Mouse (Mus musculus) limb, embryonic 11.5 days (tissue): ENCODE data around the gene Glp2r. TPM values are rescaled to one million over a fixed set of nuclear protein-coding genes. Genes with fewer than 3 reads are reported as not detected.

ENCODE experiments used
- ATAC-seq: fragments of 200-750 bp; cut with Nextera tagmentation; 2 replicates; pipeline ENCODE4 v1.8.0; 2017; ENCODE audit warnings: low read depth; ENCODE audit not compliant: insufficient number of reproducible peaks, low FRiP score, low TSS enrichment
- DNase-seq: peaks from one replicate; pipeline ENCODE4 v3.0.0-alpha.2; 2015; ENCODE audit warnings: low spot score
- H3K27ac ChIP-seq: fragments of 300-500 bp; sonication (generic); replicated peaks from 2 replicates; pipeline ENCODE4 v1.5.1; 2014; ENCODE audit warnings: low read depth, mild to moderate bottlenecking, low read length
- H3K27me3 ChIP-seq: fragments of 300-500 bp; sonication (generic); 2 replicates; pipeline ENCODE4 v1.6.1; 2014; ENCODE audit warnings: mild to moderate bottlenecking, low read length, mixed read lengths; ENCODE audit not compliant: control insufficient read depth, insufficient read depth
- H3K36me3 ChIP-seq: fragments of 300-500 bp; sonication (generic); 2 replicates; pipeline ENCODE4 v1.6.1; 2014; ENCODE audit warnings: mild to moderate bottlenecking, low read length, moderate library complexity, mixed read lengths; ENCODE audit not compliant: control insufficient read depth, insufficient read depth
- H3K4me1 ChIP-seq: fragments of 300-500 bp; sonication (generic); 2 replicates; pipeline ENCODE4 v1.6.1; 2014; ENCODE audit warnings: low read length, mixed read lengths; ENCODE audit not compliant: control insufficient read depth, insufficient read depth
- H3K4me2 ChIP-seq: fragments of 300-500 bp; sonication (generic); 2 replicates; pipeline ENCODE4 v1.6.1; 2014; ENCODE audit warnings: low read depth, mild to moderate bottlenecking, moderate library complexity; ENCODE audit not compliant: severe bottlenecking
- H3K4me3 ChIP-seq: fragments of 300-500 bp; sonication (generic); 2 replicates; pipeline ENCODE4 v1.5.1; 2014; ENCODE audit warnings: low read depth, low read length
- H3K9ac ChIP-seq: fragments of 300-500 bp; sonication (generic); 2 replicates; pipeline ENCODE4 v1.6.1; 2014; ENCODE audit warnings: mild to moderate bottlenecking, low read length
- H3K9me3 ChIP-seq: fragments of 300-500 bp; sonication (generic); 2 replicates; pipeline ENCODE4 v1.6.1; 2016; ENCODE audit warnings: low read length; ENCODE audit not compliant: control insufficient read depth
- WGBS: fragments of 180-500 bp; shearing (Covaris S2); extraction: QIAGEN DNeasy Blood & Tissue Kit; methylation state at CpG from one replicate; pipeline ENCODE4 v1.1.7; 2014; 5-methylcytosine and 5-hydroxymethylcytosine counted together
- polyA plus RNA-seq: library from polyadenylated mRNA; unstranded; fragments of >200 nt; fragmentation: Nextera tagmentation; extraction: Ambion mirVana; gene quantifications from 2 replicates; pipeline ENCODE4 v1.2.1, GENCODE M21; 2014

Gene Glp2r
- polyA plus RNA-seq, 1 experiment from 2014 or later: 0.05 TPM

DNA sequence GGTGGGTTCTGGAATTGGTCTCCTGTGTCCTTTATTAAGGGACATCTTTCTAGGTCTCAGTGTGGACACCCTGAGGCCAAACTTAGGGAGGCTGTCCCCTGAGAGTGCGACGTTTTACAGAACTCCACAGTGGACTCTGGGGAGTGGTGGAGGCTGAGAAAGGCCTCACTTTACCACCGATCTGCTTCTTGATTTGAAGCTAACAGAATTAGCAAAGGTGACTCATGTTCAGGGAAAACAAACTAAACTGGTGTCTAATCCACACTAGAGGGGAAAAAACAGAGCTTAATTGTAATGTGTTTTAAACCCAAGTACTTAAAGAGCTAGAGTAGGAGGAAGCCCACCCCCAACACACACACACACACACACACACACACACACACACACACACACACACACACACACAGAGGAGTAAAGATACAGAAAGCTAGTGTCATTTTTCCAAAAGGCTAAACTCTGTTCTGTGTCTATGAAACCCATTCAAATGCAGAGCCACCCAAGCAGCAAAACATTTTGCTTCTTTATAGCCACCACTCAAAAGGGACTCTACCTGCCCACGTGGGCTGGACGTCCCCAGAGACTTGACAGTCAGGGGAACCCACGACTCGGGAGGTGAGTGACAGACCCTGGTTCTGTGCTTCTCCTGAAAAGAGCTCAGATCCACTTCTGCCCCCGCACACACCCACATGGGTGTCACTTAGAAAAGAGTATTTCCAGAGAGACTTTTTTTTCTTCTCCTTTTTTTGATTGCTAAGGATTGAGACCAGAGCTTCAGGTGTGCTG lies 47.5 kb downstream of the Glp2r start:
- no peak overlapping the region for H3K4me3 ChIP-seq
- H3K4me2 ChIP-seq: no peak overlapping the region
- WGBS: 73% methylated on average over 8 of the region's 8 CpGs
- H3K36me3 ChIP-seq: no peaks in the 10 kb centered on the region
- no peaks in the 10 kb centered on the region for H3K9me3 ChIP-seq
- H3K9ac ChIP-seq: no peak overlapping the region
- no peaks in the 10 kb centered on the region for H3K27me3 ChIP-seq
- H3K4me1 ChIP-seq: no peaks in the 10 kb centered on the region
- no peak for DNase-seq
- no peak for ATAC-seq
- no peak overlapping the region for H3K27ac ChIP-seq

DNA sequence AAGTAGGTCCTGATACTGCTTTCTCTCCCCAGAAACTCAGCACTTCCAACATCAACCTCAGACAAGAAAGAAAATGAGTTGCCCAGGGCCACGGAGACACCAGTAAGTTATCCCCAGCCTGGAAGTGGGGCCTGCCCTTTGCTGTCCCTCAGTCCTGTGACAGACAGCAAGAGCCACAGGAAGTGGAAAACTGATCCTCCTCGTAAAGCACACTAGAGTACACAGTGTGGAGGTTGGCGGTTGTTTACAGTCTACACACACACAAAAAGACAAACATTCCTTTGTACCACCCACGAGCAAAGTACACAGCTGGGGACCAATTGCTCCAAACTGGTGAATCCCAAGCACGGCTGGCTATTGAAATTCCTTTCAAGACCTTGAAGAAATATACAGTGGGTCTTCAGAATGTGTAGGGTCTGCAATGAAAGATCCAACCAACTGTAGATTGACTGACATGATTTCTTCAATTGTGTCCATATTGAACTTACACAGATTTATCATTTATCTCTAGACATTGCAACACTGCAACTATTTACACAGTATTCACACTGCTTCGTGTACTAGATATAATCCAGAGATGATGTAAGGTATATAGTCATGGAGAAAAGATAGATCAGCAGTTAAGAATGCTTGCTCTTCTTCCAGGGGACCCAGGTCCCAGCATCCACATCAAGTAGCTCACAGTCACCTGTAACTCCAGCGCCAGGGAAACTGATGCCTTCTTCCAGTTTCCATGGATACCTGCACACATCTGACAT lies 48.4 kb downstream of the Glp2r start:
- Histone ChIP-seq H3K9me3 (no peaks in the 10 kb centered on the region), H3K4me1 (no peaks in the 10 kb centered on the region), H3K36me3 (no peaks in the 10 kb centered on the region), H3K27me3 (no peaks in the 10 kb centered on the region), H3K9ac (no peak overlapping the region), H3K4me3 (no peak overlapping the region), H3K4me2 (no peak overlapping the region), H3K27ac (no peak overlapping the region)
- ATAC-seq (no peak), DNase-seq (no peak)
- 63% methylated on average over 7 of the region's 7 CpGs for WGBS

DNA sequence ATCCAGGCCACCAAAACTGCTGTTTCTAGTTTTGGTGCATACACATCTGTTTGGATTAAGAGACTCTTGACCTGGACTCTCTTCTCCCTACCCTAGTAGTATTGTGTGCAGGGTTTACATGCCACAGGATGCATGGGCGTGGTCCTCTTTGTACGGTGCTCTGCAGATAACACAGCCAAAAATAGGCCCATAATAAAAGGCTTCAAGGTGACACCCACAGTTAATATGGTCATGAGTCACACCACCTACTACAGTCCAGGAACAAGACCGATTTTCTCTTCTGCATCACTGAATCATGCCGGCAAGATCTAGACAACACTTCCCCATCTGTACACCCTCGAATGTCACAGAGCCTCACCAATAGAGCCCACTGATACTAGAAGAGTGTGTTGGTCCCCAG lies 49.5 kb downstream of the Glp2r start:
- no peaks in the 10 kb centered on the region for H3K36me3 ChIP-seq
- no peaks in the 10 kb centered on the region for H3K9me3 ChIP-seq
- WGBS: 89% methylated on average over 5 of the region's 5 CpGs
- H3K4me3 ChIP-seq: no peak overlapping the region
- DNase-seq (no peak), ATAC-seq (no peak)
- H3K4me2 ChIP-seq: no peak overlapping the region
- no peaks in the 10 kb centered on the region for H3K27me3 ChIP-seq
- no peak overlapping the region for H3K27ac ChIP-seq
- H3K9ac ChIP-seq: no peak overlapping the region
- H3K4me1 ChIP-seq: no peaks in the 10 kb centered on the region

DNA sequence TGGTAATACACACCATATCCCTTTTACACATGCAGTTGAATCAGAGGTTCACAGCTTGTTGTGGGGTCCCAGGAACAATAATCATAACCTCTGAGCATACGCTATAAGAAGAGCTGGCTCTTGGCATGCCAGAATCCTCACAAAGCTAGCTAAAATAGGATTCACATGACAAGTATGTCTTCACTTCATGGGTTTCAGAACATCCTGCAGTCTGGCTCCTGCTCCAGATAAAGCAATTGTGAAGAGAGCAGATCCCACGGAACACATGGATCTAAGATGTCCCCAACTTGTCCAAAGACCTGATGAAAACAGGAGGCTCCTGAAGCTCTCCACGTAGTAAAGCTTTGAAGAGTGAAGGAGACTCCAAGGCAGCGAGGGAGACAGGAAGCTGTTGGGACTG lies 55.6 kb downstream of the Glp2r start:
- H3K9me3 ChIP-seq: no peaks in the 10 kb centered on the region
- no peak for DNase-seq
- no peaks in the 10 kb centered on the region for H3K4me1 ChIP-seq
- H3K9ac ChIP-seq: no peak overlapping the region
- no peak overlapping the region for H3K4me2 ChIP-seq
- no peak overlapping the region for H3K27ac ChIP-seq
- no peak for ATAC-seq
- WGBS: 84% methylated on average over 4 of the region's 4 CpGs
- no peaks in the 10 kb centered on the region for H3K27me3 ChIP-seq
- no peak overlapping the region for H3K4me3 ChIP-seq
- H3K36me3 ChIP-seq: no peaks in the 10 kb centered on the region

GRCm38 (mm10) chr11:67712976-67713375 lies 58.0 kb downstream of the Glp2r start:
- Histone ChIP-seq H3K27me3 (no peaks in the 10 kb centered on the region), H3K36me3 (no peaks in the 10 kb centered on the region), H3K4me1 (no peaks in the 10 kb centered on the region), H3K27ac (no peak overlapping the region), H3K9ac (no peak overlapping the region), H3K9me3 (no peaks in the 10 kb centered on the region), H3K4me2 (no peak overlapping the region), H3K4me3 (no peak overlapping the region)
- DNase-seq (no peak), ATAC-seq (no peak)
- 95% methylated on average over 4 of the region's 4 CpGs for WGBS

DNA sequence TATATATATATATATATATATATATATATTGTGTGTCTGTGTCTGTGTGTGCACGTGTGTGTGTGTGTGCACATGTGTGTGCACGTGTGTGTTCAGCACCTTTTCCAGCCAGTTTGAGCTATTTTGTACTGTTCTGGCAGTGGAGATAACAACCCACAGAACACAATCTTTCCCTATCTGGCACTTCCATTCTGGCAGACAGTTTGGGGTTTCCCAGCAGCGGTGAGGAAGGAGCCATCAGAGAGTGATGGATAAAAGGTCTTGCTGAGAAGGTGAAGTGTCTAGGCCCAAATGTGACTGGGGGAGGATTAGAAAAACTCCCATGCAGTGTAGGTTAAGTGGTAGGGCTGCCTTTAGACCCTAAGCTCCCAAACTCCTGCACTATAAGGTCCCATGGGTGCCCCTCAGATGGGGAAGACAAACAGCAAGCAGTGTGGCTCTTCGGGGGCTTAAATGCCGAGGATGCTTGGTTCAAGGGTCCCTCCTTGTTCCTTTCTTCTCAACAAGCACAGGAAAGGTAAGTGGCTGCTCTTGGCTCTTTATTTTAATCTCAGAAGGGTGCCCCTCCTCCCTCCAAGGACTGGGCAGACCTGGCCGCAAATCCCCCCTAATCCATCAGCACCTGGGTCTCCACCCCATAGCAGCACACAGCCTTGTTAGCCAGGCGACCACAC lies 76.1 kb downstream of the Glp2r start, which contains the start of gene Rcvrn:
TSS of gene Rcvrn (plus strand) at position 624 of the 674 bp plus-strand sequence.
- Histone ChIP-seq H3K27ac (no peak within 1 kb of the TSS), H3K36me3 (no peaks in the 10 kb centered on the region), H3K4me2 (no peak within 1 kb of the TSS), H3K4me3 (no peak within 1 kb of the TSS), H3K9me3 (no peaks in the 10 kb centered on the region), H3K9ac (no peak within 1 kb of the TSS), H3K4me1 (no peaks in the 10 kb centered on the region), H3K27me3 (no peaks in the 10 kb centered on the region)
- 74% methylated on average over 7 of the region's 7 CpGs for WGBS
- DNase-seq (no peak), ATAC-seq (no peak)

- Histone ChIP-seq H3K27me3 (no peaks in the 10 kb centered on the region), H3K4me1 (no peaks in the 10 kb centered on the region), H3K27ac (no peak overlapping the region), H3K4me3 (no peak overlapping the region), H3K4me2 (no peak overlapping the region), H3K9me3 (no peaks in the 10 kb centered on the region), H3K9ac (no peak overlapping the region), H3K36me3 (no peaks in the 10 kb centered on the region)
- ATAC-seq (no peak), DNase-seq (no peak)
- 79% methylated on average over 2 of the region's 2 CpGs for WGBS
Observed at GRCm38 (mm10) chr11:67686109-67686508, 84.8 kb downstream of the Glp2r start.

DNA sequence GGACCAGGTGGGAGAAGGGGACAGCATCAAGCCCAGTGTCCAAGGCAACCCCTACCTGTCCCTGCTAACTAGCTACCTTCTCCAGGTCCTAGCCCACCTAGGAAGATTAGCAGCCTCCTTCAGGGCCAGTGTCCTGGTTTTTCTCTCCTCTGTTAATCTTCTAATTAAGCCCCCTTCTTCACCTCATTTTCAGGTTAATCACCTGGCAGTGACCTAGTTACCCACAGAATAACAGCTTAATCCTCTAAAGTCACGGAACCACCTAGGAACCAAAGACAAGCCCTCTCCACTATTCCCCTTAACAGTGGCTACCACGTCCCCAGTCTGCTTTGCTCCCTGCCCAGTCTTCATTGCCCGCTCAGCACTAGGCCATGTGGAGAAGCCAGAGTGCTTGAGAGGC lies 89.1 kb downstream of the Glp2r start:
- no peaks in the 10 kb centered on the region for H3K36me3 ChIP-seq
- 77% methylated on average over 3 of the region's 3 CpGs for WGBS

More for the DNA sequence above, 89.1 kb downstream of the Glp2r start:
- Histone ChIP-seq H3K27ac (no peak overlapping the region), H3K4me1 (no peaks in the 10 kb centered on the region), H3K9me3 (no peaks in the 10 kb centered on the region), H3K4me2 (no peak overlapping the region), H3K4me3 (no peak overlapping the region), H3K27me3 (no peaks in the 10 kb centered on the region), H3K9ac (no peak overlapping the region)
- ATAC-seq (no peak), DNase-seq (no peak)
